Mouse (Mus musculus) cerebellum, postnatal 36 days (tissue): ENCODE results near the gene Nanos2.

Experiments used
- DNase-seq, 2 experiments: peaks; one replicate each; pipeline ENCODE4 v3.0.0; 2021 to 2022; ENCODE audit warnings: mixed read lengths in 2 of 2

Gene Nanos2

DNA sequence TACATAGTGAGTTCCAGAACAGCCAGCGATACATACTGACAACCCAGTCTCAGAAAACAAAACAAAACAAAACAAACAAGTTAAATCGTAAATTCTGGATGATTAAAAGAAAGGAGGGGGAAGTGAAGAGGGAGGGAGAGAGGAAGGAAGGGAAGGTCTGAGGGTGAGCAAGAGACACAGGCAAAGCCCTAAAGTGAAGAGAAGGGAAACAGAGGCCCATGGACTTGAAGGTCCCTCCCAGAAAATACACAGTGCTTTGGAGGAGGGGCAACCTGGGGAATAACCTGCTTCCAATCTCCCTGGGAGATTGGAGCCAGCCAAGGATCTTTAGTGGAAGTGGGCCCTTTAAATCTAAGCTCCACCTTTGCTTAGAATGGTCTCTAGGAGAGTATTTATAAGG, at the start of gene Nanos2:
Gene Nanos2 (plus strand): TSS at position 301 of the 400 bp plus-strand sequence.
- no peak for DNase-seq

DNA sequence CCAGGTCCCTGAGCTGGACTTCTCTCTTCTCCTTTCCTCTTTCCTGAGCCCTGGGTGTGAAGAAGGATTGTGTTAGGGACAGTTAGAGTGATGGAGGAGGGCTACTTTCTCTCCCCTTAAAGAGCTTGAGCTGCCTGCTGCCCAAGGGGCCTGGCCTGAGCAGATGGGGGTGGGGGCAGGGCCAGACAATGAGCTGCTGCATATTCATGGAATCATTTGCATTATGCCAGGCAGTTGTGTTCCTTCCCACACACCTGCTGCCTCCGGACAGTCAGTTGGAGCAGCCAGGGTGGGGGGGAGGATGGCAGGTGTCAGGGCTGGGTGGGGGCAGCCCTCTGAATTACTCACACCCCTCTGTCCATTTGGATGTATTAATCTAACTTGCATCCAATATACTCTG, 44.8 kb upstream of the Nanos2 start:
- no peak for DNase-seq

DNA sequence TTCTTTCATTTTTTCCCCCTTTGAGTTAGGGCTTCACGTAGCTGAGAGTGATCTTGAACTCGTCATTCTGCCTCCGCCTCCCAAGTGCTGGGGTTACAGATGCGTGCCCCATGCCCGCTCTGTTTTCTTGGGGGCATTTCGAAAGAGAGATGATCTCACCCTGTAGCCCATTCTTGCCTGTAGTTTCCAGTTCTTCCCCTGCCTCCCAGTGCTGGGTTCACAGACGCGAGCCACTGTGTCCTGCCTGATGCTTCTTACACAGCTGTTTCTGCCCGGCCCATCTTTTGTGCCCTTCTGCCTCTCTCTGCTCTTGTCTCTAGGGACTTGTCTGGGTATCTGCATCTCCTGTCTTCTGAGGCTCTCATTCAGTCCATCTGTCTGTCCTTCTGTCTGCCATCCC, 44.4 kb upstream of the Nanos2 start:
- DNase-seq = no peak

DNA sequence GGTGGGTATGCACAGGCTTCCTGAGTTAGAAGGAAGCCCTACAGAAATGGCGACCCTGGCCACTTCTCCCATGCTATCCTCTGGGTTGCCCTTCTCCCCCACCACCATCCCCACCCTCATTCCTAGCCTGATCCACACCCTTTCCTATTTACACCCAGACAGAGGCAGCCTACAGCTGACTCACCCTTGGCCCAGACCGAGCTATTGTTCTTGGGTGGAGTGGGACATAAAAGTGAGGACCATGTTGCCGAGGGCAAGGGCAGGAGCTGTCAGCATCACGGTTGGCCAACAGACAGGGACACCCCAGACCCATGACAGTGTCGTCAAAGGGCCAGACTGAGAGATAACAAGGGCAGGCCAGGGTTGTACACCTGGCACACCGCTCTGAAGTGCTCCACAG, 39.0 kb upstream of the Nanos2 start:
- no peak for DNase-seq

DNA sequence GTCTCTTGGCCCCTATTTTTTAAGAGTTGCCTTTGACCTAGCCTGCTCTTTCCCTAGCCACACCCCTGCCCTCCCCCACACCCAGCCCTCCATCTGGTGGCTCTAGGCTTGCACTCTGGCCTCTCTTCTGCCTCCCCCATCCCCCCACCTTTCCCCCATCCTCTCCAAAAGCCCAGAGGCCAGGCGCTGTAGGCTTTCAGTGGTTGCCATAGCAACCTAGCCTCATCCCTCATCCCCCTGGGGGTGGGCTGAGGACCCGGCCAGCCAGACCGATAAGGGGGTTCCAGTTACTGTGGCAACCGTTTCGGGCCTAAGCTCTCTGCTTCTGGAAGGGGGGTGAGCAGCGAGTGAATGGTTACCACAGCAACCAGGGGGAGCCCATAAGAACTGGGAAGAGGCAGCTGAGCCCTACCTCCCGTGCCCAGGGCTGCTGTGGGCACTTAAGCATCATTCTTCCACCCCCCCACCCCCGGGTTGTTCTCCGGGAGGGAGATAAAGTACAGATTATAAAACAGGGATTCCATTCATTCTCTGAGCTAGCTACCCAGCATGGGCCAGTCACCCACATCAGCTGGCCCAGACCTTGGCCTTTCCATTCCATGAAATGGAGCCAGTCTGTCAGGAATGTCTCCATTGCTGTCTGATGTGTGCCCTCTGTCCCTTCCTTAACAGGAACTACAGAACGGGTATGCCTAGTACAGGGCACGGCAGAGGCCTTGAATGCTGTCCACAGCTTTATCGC, 37.2 kb upstream of the Nanos2 start:
- DNase-seq = no peak

DNA sequence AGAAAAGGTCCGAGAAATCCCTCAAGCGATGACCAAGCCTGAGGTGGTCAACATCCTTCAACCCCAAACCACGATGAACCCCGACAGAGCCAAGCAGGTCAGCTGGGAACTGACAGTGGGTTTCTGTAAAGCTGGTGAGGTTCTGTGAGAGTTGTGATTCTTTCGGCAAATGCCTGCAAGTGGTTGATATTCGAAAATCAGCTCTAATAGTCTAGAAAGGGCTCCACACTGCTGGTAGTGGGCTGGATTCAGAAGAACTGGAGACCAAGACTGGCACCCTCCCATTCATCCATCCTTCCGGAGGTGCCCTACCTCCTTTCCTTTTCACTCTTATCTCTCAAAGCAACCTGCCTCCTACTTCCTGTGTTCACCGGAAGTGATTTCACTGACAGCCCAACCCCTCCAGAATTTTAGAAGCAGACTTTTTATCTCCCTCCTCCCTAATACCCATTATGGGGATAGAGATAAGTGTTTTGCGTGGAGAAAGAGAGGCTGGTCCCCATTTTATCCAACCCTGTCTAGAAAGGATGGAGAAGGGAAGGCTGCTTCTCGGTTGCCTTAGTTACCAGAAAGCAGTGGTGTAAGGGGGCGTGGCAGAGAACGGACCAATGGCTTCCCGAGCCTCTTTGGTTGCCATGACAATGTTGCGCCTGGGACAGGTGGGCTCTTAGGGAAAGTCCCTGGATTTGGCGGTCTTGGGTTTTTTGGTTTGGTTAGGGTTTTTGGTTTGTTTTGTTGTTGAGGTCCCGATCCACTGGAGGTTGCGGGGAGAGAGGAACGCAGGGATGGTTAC, 36.5 kb upstream of the Nanos2 start:
- DNase-seq = no peak

DNA sequence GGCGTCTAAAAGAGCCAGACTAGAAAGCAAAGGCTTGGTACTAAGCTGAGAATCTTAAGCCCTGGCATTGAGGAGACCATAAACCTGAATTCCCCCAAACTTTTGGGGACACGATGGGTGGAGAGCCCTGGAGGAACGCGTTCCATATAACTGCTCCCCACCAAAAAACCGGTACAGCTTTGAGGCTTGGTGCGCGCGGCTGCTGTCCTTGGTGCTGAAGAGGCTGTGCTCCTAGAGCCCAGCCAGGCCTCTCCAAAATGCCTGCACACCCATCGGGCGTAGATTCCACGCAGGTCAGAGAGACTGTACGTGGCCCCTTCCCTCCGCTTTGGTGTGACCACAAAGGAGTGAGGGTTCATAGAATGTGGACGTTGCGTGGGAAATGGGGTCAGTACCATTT, 35.8 kb upstream of the Nanos2 start:
- no peak for DNase-seq

DNA sequence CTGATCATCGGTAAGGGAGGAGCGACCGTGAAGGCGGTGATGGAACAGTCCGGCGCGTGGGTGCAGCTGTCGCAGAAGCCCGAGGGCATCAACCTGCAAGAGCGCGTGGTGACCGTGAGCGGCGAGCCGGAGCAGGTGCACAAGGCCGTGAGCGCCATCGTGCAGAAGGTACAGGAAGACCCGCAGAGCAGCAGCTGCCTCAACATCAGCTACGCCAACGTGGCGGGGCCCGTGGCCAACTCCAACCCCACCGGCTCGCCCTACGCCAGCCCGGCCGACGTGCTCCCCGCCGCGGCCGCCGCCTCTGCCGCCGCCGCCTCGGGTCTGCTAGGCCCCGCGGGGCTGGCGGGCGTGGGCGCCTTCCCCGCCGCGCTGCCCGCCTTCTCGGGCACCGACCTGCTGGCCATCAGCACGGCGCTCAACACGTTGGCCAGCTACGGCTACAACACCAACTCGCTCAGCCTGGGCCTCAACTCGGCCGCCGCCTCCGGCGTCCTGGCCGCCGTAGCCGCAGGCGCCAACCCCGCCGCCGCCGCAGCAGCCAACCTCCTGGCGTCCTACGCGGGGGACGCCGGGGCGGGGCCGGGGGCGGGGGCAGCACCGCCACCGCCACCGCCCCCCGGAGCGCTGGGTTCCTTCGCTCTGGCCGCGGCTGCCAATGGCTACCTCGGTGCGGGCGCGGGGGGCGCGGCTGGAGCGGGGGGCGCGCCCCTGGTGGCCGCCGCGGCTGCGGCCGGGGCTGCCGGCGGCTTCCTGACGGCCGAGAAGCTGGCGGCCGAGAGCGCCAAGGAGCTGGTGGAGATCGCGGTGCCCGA, 29.4 kb upstream of the Nanos2 start:
- DNase-seq = peak; percentile 68 to 72

DNA sequence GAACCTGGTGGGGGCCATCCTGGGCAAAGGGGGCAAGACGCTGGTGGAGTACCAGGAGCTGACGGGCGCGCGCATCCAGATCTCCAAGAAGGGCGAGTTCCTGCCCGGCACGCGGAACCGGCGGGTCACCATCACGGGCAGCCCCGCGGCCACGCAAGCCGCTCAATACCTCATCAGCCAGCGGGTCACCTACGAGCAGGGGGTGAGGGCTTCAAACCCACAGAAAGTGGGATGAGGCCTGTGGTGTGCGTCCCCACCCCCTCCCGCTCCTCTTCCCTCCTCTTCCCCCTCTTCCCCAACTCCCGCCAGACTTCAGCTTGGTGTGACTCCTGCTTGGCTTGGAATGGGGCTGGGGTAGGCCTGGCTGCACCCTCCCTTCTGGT, 28.8 kb upstream of the Nanos2 start:
- DNase-seq = no peak

DNA sequence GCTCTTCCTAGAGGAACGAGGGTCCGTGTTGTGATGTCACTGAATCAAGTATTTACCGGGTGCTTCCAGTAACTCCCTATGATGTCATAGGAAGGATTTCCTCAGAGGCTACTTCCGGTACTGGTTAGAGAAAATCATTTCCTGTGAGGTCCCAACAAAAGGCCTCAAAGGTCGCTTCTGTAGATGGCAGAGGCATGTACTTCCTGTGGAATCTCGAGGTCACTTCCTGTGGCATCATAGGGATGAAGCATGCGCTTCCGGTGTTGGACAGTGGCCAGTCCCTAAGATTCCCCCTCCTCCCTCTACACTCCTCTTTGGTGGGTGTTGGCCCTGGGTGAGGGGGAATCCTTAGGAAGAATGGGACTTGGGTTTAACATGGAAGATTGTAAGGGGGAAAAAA, 27.8 kb upstream of the Nanos2 start:
- DNase-seq = no peak

DNA sequence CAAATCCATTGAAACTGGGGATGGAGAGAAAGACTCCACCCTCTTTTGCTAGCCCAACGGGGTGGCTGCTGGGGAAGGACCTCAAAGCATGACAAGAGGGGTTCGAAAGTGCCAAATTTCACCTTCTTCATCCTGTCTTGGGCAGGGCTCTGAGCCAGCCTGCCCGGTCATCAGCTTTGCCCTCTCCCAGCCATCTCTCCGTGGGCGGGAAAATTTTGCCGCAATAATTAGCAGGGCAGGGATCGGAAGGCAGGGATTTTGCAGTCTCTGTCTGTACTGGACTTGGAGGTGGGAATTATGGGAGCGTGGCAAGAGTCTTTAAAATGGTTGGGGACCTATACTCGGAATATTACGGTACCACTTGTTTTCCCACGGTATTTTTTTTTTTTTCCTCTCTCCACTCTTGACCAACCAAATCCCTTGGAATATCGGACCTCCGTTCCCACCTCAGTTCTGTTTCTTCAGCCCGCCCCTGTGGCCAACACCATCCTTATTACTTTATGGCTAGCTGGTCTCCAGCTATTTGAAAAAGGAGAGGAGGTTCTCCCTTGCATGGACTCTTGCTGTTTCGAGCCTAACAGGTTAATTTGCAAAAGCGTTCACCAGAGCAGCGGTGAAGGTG, 24.9 kb upstream of the Nanos2 start:
- DNase-seq = no peak

DNA sequence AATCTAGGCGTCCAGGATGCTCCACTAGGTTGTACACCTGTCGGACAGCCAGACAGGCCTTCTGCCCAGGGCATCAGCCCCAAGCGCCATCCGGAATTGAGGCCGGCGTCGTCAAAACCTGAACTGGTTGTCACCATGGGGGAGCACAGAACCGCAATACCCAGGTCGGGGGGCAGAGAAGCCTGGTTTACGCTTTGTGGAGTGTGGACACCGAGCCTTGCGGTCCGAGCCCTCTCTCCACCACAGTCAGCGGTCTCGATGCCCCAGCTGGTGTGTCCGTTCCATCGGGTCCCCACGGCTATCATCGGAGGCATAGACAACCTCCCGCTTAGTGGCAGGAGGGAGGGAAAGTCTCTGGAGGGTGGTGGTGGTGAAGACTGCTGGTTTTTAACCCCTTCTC, 24.4 kb upstream of the Nanos2 start:
- DNase-seq = no peak

DNA sequence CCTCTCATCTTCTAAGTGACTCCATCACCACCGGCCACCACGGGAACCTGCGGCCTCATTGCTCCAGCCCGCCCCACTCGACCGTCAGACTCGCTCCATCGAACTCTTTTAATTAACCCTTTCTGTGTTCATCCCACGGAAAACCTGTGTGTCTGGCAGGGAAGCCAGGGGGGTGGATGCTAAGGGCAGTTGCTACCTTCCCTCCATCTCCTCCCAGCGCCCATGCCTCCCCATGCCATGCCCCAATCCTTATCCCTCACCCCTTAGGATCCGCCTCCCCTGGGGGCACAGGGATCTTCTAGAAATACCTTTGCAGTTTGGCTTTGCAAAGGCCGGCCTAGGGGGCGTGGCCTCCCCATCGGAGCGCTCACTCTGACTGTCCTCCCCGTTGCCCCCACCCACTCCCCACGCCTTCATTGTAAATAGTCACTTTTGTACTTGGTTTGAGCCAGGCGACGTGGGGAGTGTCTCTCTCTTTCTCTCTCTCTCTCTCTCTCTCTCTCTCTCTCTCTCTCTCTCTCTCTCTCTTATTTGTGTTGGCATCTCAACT, 23.8 kb upstream of the Nanos2 start:
- no peak for DNase-seq

DNA sequence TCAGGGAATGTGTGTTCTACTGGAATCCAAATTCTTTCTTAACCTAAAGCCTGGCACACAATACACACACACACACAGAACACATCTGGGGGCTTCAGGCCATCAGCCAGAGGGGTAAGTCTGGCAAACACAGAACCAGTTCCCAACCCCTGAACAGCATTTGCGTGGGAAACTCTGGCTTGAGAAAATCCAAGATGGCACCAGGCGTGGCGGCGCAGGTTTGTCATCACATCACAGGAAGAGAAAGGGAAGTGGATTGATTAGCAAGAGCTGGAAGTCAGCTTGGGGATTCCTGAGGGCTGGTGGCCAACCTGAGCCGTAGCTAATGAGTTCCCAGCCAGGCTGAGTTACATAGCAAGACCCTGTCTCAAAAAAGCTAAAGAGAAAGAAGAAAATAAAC, 21.9 kb upstream of the Nanos2 start:
- no peak for DNase-seq

DNA sequence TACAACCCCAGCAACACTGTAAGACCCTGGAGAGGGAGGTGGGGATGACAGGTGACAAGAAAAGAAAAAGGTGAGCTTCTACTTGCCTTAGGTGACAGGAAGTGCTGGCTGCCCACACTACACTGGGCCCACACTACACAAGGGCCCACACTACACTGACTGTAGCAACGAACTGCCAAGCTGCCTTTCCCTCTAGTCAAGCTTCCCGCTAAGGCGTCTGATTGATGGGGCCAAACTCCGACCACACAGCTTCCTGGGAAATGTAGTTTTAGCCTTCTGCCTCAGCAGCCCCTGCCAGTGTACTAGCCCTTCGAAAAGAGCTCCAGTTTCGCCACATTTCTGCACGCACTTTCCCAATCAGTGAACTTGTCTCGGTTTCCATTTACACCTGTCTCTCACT, 19.6 kb upstream of the Nanos2 start:
- DNase-seq = no peak

DNA sequence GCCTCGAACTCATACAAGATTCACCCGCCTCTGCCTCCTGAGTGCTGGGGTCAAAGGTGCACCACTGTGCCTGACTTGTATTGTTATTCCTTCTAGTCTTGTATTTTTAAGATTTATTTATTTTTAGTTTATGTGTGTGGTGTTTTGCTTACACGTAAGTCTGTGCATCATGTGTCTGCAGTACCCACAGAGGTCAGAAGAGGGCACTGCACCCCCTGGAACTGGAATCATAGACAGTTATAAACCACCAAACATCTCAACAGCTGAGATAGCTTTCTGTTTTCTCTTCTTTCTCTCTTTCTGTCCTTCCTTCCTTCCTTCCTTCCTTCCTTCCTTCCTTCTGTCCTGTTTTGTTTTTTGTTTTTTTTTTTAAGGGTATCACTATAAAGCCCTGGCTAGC, 16.2 kb upstream of the Nanos2 start:
- DNase-seq = no peak

DNA sequence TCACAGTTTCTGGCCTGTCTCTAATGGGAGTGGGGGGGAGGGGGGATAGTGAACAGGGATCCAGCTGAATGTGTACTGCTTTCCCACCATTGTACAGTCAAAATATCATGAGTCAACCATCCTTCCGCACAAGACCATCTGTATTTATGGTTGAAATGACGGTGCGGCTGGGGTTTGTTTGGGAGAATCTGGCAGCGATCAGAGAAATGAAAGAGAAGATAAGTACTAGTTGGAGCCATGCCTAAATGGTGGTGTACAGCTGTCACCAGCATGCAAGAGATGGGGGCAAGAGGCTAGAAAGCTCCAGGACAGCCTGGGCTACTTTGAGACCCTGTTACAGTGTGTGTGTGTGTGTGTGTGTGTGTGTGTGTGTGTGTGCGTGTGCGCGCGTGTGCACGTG, 8.8 kb upstream of the Nanos2 start:
- DNase-seq = no peak

DNA sequence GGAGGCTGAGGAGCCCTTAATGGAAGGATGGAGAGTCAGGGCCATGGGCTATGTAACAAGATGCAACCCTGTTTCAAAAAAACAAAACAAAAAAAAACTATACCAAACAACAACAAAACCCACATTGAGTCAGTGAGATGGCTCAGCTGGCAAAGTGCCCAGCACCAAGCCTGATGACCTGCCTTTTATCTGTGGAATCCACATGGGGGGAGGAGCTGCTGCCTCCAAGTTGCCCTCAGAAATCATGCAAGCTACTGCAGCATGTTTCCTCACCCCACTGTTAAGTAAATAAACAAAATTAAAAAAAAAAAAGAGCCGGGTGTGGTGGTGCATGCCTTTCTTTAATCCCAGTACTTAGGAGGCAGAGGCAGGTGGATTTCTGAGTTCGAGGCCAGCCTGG, 697 bp upstream of the Nanos2 start:
- DNase-seq = no peak

DNA sequence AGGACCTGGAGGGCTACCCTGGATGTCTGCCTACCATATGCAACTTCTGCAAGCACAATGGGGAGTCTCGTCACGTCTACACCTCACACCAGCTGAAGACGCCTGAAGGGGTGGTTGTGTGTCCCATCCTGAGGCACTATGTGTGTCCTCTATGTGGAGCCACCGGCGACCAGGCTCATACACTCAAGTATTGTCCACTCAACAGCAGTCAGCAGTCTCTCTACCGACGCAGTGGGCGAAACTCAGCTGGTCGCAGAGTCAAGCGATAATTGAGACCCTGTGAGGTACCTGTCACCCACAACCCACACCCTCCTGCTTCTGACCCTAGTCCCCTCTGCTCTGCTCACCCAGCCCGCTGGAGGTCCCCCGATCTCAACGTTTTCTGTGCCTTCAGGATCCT, 547 bp downstream of the Nanos2 start:
- DNase-seq = no peak

DNA sequence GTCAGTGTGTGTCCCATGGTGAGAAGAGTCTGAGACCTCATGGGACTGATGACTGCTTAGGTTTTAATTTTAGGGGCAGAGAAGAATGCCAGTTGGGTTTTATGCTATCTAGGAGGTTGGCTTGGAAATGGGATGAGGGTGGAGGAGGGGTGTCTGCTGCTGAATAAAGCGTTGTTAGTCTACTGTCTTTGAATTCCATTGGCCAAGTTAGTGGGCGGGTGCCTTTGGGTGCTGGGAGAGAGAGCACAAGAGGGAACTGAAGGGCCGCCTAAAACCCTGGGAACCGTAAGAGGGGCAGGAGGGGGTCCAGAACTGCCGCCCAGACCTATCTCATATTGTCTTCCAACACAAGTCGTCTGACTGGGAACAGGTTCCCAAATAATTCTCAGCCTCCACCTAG, 1.6 kb downstream of the Nanos2 start:
- no peak for DNase-seq

DNA sequence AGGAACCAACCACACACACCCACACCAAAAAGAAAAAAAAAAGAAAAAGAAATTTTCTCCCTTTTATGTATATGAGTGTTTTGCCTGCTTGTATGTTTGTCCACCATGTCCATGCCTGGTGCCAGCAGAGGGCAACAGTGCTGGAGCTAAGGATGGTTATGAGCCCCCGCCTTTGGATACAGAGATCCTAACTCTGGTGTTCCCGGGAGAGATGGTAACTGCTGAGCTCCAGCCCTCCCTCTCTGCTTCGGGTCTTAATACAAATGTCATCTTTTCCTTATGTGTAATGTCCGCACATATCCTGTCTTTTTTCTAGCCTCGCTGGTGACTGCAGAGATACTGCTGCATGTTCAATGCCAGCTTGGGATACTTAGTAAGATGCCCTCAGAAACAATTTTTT, 2.8 kb downstream of the Nanos2 start:
- DNase-seq = peak; percentile 54 to 58

DNA sequence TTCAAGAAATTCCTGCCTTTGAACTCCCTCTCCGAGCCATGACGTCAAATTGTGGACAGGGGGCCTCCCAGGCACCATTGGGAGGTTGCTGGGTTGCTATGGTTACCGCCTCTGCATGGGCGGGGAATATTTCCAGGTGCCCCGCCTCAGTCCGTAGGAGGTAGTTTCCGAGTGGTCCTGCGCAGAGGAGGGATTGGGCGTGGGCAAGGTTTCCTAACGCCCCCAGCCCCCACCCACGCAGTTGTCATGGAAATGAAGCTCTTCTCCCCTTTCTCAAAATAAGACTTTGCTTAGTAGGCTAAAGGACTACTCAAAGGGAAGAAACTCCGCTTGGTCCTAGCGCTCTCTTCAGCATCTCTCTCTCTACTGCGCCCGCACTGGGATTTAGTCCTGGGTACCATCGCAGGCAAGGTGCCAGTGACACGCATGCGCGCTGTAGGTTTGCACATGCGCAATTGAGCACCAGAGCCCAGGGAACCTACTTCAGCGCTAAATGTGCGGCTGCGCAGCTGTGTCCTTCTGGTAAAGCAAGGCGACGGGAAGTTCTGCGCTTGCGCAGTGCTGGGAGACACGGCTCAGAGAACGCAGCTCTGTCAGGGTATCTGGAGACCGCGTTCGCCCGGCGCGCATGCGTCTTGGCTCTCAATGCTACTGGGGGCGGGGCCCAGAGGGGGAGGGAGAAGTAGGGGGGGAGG, 3.5 kb downstream of the Nanos2 start, which contains the start of gene Mypop:
Gene Mypop (plus strand): TSS at position 645 of the 695 bp plus-strand sequence.
- peak; percentile 100 for DNase-seq
